Mouse (Mus musculus) bone marrow macrophage, adult 2 months (primary cell): ENCODE data around the gene Zfp626.

ENCODE experiments used
- CTCF ChIP-seq: IDR thresholded peaks from 2 replicates; pipeline ENCODE4 v1.5.1; 2012; ENCODE audit warnings: low read depth, mild to moderate bottlenecking, low read length, moderate library complexity
- POLR2A ChIP-seq: IDR thresholded peaks from 2 replicates; pipeline ENCODE4 v1.6.1; 2012; ENCODE audit warnings: mild to moderate bottlenecking, low read depth, low read length, borderline replicate concordance

GRCm38 (mm10) chr7:27860396-27861235 is 53.6 kb downstream of the Zfp626 start:
- TF ChIP-seq POLR2A (0 out of 2 replicates have a peak, but pooled peaks have one; percentile 35), CTCF (no peak)
